Mouse (Mus musculus): ENCODE results near the gene Rarres1. TPM values are rescaled to one million over a fixed set of nuclear protein-coding genes. Genes with fewer than 3 reads are reported as not detected.
A peak's percentile ranks its signal among the peaks of the same experiment; 100 is the strongest.

The Rarres1 gene
- total and polyA plus RNA-seq, 2 experiments from 2014 or later: 4.2 to 5.9 TPM

GRCm38 (mm10) chr3:67467281-67467680, 48.0 kb downstream of the Rarres1 start:
- WGBS: 96% methylated on average over 2 of the region's 2 CpGs

GRCm38 (mm10) chr3:67466576-67466975, 48.7 kb downstream of the Rarres1 start:
- H3K9me3 ChIP-seq (ENCODE audit: low read length): no peaks in the 10 kb centered on the region
- no peak for TF ChIP-seq CTCF (IDR thresholded peaks at IDR 0.05)
- H3K9ac ChIP-seq (replicated peaks; ENCODE audit: low read length, poor library complexity, severe bottlenecking): no peak overlapping the region
- WGBS: 89% methylated on average over 5 of the region's 5 CpGs
- H3K4me2 ChIP-seq (ENCODE audit: low read depth, low read length, poor library complexity, severe bottlenecking): no peak overlapping the region
- no peaks in the 10 kb centered on the region for H3K27me3 ChIP-seq (ENCODE audit: insufficient read depth, low read length)
- H3K4me1 ChIP-seq (ENCODE audit: insufficient read depth, low read length): no peaks in the 10 kb centered on the region
- DNase-seq (ENCODE audit: low spot score) (no peak), ATAC-seq (ENCODE audit: low FRiP score) (no peak)
- H3K4me3 ChIP-seq (ENCODE audit: low read depth, low read length): no peak overlapping the region
- H3K36me3 ChIP-seq (ENCODE audit: insufficient read depth, low read length): peaks cover 9% of the 10 kb centered on the region
- no peak overlapping the region for H3K27ac ChIP-seq (ENCODE audit: low read depth, low read length)

More at GRCm38 (mm10) chr3:67467281-67467680, 48.0 kb downstream of the Rarres1 start:
- H3K4me2 ChIP-seq (ENCODE audit: low read depth, low read length, poor library complexity, severe bottlenecking): no peak overlapping the region
- no peak overlapping the region for H3K4me3 ChIP-seq (ENCODE audit: low read depth, low read length)
- DNase-seq (ENCODE audit: low spot score) (no peak), ATAC-seq (ENCODE audit: low FRiP score) (no peak)
- no peak overlapping the region for H3K9ac ChIP-seq (replicated peaks; ENCODE audit: low read length, poor library complexity, severe bottlenecking)
- no peaks in the 10 kb centered on the region for H3K9me3 ChIP-seq (ENCODE audit: low read length)
- no peaks in the 10 kb centered on the region for H3K27me3 ChIP-seq (ENCODE audit: insufficient read depth, low read length)
- no peak overlapping the region for H3K27ac ChIP-seq (ENCODE audit: low read depth, low read length)
- no peaks in the 10 kb centered on the region for H3K4me1 ChIP-seq (ENCODE audit: insufficient read depth, low read length)
- no peak for TF ChIP-seq CTCF (IDR thresholded peaks at IDR 0.05)
- H3K36me3 ChIP-seq (ENCODE audit: insufficient read depth, low read length): peaks cover 9% of the 10 kb centered on the region

GRCm38 (mm10) chr3:67463450-67464372, 51.6 kb downstream of the Rarres1 start, which contains the start of gene Lxn:
Lxn (minus strand) TSS chr3:67463926.
- under 1% methylated on average over 41 of the region's 43 CpGs for WGBS
- Histone ChIP-seq H3K36me3 (ENCODE audit: insufficient read depth, low read length) (peaks cover 7% of the 10 kb centered on the region; the same call in 1 of the 2 replicates), H3K4me3 (ENCODE audit: low read depth, low read length) (peak within 1 kb of the TSS; percentile 59), H3K4me1 (ENCODE audit: insufficient read depth, low read length) (no peaks in the 10 kb centered on the region), H3K4me2 (ENCODE audit: low read depth, low read length, poor library complexity, severe bottlenecking) (peak within 1 kb of the TSS; percentile 67), H3K9me3 (ENCODE audit: low read length) (no peaks in the 10 kb centered on the region), H3K27me3 (ENCODE audit: insufficient read depth, low read length) (no peaks in the 10 kb centered on the region), H3K27ac (ENCODE audit: low read depth, low read length) (peak within 1 kb of the TSS; percentile 52), H3K9ac (replicated peaks; ENCODE audit: low read length, poor library complexity, severe bottlenecking) (peak within 1 kb of the TSS; percentile 81)
- ATAC-seq (ENCODE audit: low FRiP score): peak; percentile 82
- peak; percentile 61 for TF ChIP-seq CTCF (IDR thresholded peaks at IDR 0.05)
- peak; percentile 57 for DNase-seq (ENCODE audit: low spot score)

- ATAC-seq (ENCODE audit: low FRiP score): no peak
- Histone ChIP-seq H3K4me3 (ENCODE audit: low read depth, low read length) (peak overlapping the region; percentile 59), H3K9me3 (ENCODE audit: low read length) (no peaks in the 10 kb centered on the region), H3K4me2 (ENCODE audit: low read depth, low read length, poor library complexity, severe bottlenecking) (peak overlapping the region; percentile 67), H3K27me3 (ENCODE audit: insufficient read depth, low read length) (no peaks in the 10 kb centered on the region), H3K27ac (ENCODE audit: low read depth, low read length) (peak overlapping the region; percentile 52), H3K36me3 (ENCODE audit: insufficient read depth, low read length) (peaks cover 10% of the 10 kb centered on the region), H3K9ac (replicated peaks; ENCODE audit: low read length, poor library complexity, severe bottlenecking) (peak overlapping the region; percentile 81), H3K4me1 (ENCODE audit: insufficient read depth, low read length) (no peaks in the 10 kb centered on the region)
- TF ChIP-seq CTCF (IDR thresholded peaks at IDR 0.05): no peak
- 3% methylated on average over 12 of the region's 12 CpGs for WGBS
- DNase-seq (ENCODE audit: low spot score): peak; percentile 12
Measured at GRCm38 (mm10) chr3:67463001-67463400, 52.3 kb downstream of the Rarres1 start.

DNA sequence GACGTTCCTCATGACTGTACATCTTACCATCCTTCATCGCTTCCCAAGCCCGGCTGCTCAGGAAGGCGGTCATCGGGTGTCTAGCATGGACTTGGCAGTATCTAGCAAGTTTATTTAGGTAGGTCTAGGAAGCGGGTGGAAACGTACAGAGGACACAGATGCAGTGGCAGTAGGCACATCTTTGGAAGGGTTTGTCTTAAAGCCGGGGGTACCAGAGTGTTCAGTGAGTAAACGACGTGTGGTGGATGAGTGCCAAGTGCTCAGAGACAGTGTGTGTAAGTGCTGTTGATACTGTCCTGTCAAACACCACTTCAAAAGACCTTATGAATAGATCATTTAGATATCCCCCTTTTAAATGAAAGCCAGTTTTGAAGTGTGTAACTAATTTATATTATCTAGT, 52.7 kb downstream of the Rarres1 start:
- Histone ChIP-seq H3K4me1 (ENCODE audit: insufficient read depth, low read length) (no peaks in the 10 kb centered on the region), H3K27ac (ENCODE audit: low read depth, low read length) (peak overlapping the region; percentile 63), H3K4me2 (ENCODE audit: low read depth, low read length, poor library complexity, severe bottlenecking) (peak overlapping the region; percentile 67), H3K36me3 (ENCODE audit: insufficient read depth, low read length) (peaks cover 12% of the 10 kb centered on the region), H3K4me3 (ENCODE audit: low read depth, low read length) (peak overlapping the region; percentile 59), H3K9me3 (ENCODE audit: low read length) (no peaks in the 10 kb centered on the region), H3K9ac (replicated peaks; ENCODE audit: low read length, poor library complexity, severe bottlenecking) (0 out of 2 replicates have a peak overlapping the region, but pooled peaks have one; percentile 19), H3K27me3 (ENCODE audit: insufficient read depth, low read length) (no peaks in the 10 kb centered on the region)
- TF ChIP-seq CTCF (IDR thresholded peaks at IDR 0.05): no peak
- 45% methylated on average over 10 of the region's 10 CpGs for WGBS
- DNase-seq (ENCODE audit: low spot score) (peak; percentile 57), ATAC-seq (ENCODE audit: low FRiP score) (no peak)

DNA sequence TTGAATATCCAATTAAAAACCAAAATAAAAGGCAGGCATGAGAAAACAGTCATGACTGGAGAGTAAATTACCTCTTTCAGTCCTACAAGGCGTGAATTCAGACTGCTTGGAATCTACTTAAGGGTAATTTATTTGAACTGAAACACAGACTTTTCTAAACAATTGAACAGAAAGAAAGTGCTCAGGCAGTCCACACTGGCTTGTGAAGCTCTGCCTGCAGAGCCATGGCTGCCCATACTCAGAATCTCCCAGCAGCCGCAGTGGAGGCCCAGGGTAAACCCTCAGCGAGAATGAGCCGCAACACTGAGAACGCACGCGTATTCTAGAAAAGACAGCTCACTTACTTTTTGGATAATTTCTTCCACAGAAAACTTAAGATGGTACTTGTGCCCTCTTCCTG, 53.3 kb downstream of the Rarres1 start:
- WGBS: 61% methylated on average over 7 of the region's 7 CpGs
- ATAC-seq (ENCODE audit: low FRiP score) (no peak), DNase-seq (ENCODE audit: low spot score) (no peak)
- Histone ChIP-seq H3K4me2 (ENCODE audit: low read depth, low read length, poor library complexity, severe bottlenecking) (0 out of 2 replicates have a peak overlapping the region, but pooled peaks have one; percentile 67), H3K27ac (ENCODE audit: low read depth, low read length) (peak overlapping the region; percentile 63; the same call in 1 of the 2 replicates), H3K9me3 (ENCODE audit: low read length) (no peaks in the 10 kb centered on the region), H3K4me1 (ENCODE audit: insufficient read depth, low read length) (no peaks in the 10 kb centered on the region), H3K36me3 (ENCODE audit: insufficient read depth, low read length) (peaks cover 17% of the 10 kb centered on the region), H3K4me3 (ENCODE audit: low read depth, low read length) (peak overlapping the region; percentile 59), H3K27me3 (ENCODE audit: insufficient read depth, low read length) (no peaks in the 10 kb centered on the region), H3K9ac (replicated peaks; ENCODE audit: low read length, poor library complexity, severe bottlenecking) (no peak overlapping the region)
- no peak for TF ChIP-seq CTCF (IDR thresholded peaks at IDR 0.05)
